Mouse (Mus musculus): ENCODE measurements at regions not wholly inside any gene's neighbourhood (a gene's known extent, or its start where the extent isn't known, plus 50 kb on each side); places are given as distances from the start of the nearest gene placed in this dataset.

DNA sequence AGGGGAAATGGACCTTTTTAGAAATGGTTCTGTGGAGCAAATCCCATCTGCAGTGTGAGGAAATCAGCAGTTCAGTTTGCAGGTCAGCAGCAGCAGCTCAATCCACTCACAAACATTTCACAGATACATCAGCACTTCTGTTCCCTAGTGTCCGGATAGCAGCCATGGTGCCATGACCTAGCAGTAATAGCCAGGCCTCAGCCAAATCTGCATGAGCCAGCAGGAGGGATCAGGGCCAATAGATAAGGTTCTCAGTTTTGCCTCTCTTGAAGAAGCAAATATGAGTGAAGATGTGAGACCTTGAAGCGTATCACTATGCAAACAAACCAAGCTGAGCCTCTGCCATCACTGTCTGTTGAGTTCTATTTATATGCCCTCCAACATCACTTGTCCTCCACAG, 380.7 kb upstream of the Chrm3 start:
- DNase-seq, result no peak

DNA sequence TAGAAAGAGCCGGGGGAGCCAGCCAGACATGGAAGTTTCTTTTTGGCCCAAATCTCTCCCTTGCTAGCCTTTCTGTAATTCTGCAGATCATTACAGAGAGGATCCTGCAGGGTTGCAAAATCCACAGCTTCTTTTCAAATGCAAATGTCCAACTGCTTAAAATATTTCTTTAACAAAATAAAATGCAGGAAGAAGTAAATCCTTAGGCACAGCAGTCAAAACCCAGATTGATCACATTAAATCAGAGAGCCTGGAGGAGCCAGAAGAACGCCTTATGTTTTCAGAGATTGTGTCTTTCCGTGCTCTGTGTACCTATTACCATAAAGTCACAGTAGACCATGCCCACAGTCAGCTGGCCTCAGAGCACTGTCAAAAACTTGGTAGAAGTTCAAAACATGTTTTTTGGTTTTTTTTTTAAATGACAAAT, 365.1 kb upstream of the Chrm3 start:
- no peak for DNase-seq

DNA sequence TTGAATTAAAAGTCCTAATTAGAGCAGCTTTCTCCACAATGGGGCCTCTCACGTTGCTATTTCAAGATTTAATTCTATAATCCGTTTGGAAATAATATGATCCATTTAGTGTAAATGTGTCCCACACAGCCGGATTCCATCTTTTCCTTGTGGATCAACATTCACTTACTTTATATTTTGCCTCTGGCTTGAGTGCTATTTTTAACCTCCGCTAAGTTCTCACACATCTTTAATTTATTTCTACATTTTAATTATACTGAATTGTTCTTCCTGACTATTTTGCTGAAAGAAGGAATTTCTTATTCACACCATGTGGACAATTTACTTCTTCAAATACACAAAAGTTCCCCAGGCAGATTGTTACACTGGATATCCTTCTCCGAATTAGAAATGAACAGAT, 364.7 kb upstream of the Chrm3 start:
- DNase-seq, result no peak

DNA sequence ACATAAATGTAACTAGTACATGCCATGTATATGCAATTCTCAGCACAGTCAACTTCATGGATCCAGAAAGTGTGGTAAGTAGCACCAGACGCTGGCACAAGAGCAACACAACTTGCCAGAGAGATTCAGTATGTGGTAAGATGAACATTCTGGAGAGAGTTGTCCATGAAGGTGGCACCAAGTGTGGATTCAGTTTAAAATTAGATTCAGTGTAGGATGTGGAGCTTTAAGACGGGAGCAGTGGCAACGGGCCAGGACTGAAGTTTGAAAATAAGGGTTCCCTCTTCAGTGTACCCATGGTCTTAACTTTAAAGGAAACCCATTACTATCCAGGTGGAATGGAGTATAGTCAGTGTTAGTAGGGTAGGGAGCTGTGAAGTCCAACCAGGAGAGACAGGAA, 360.0 kb upstream of the Chrm3 start:
- no peak for DNase-seq

DNA sequence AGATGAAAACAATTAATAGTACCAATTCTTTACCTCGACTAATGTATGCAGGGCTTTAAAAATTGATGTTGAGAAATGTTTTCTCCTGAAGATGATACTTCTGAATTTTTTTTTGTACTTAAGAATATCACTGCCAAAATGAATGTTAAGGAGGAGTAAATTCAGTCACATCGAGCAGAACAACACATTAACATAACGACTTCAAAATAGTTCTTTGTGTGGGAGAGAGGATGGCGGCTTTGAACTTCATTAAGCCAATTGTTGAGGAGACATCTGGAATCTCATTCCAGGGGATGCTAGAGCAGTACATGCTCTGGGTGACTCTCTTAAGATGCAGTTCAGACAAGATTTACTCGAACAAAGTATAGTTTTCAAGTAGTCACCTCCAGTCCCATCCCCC, 350.8 kb upstream of the Chrm3 start:
- DNase-seq, result no peak

DNA sequence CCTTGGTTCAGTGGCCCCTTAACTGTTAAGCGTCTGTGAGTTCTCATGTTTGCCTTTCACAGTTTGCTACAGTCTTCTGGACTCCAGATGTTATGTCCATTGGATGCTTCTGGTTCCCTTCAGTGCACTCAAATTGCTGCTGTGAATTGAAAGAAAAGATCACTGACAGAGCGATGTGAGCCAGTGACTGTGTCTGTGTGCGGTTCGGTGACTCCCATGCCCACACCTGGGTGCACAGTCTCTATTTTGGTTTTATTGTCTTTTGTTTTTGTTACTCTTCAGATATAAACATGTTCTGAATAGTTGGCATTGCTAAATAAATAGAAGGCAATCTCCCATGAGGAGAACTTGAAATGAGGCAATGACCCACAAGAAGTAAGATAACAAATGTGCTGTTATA, 350.3 kb upstream of the Chrm3 start:
- DNase-seq, result no peak

DNA sequence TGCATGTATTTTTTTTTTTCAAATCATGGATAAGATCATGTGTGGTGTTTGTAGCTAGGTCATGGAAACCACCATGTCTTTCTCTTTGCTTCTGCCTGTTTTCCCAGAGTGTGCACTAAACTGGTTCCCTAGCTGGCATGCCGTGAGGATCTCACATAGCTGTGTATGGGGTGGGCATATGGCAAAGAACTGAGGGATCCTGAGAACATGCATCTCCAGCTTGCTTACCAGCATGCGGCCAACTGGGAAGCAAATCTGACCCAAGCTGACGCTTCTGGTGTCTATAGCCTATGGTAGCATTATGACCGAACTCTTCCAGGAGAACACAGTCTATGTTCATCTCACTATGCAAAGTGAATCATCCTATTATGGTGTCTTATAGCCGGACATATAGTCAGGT, 336.5 kb upstream of the Chrm3 start:
- no peak for DNase-seq

DNA sequence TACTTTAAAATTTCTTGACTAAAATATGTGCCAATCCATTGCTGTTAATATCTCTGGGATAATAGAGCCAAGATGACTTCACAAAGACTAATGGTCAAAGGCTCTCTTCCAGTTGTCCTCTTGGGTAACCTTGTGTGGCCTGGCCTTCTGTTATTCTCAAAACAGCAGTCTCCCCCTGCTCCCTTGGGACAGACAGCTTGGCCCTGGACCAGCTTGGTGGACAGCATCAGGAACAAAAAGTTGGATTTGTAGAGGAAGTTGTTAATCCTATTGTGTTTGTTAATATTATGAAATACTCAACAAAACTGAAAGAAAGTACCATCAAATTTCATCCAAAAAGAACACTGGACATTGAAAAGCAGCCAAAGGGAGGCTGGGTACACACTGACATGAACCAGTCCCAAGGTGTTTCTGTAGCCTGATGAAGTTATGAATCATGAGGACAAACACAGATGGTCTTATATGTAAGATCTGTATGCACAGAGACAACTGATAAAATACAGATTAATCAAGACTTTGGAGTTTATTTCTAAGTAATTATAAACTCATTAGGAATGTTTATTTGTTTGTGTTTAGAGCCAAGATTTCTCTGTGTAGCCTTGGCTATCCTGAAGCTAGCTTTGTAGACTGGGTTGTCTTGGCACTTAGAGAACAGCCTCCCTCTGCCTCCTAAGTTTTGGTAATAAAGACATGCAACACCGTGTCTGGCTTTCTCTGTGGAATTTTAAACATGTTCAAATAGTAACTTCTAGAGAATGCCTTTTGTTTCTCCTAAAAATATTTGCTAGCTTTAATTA, 335.7 kb upstream of the Chrm3 start:
- DNase-seq, result peak; percentile 77

DNA sequence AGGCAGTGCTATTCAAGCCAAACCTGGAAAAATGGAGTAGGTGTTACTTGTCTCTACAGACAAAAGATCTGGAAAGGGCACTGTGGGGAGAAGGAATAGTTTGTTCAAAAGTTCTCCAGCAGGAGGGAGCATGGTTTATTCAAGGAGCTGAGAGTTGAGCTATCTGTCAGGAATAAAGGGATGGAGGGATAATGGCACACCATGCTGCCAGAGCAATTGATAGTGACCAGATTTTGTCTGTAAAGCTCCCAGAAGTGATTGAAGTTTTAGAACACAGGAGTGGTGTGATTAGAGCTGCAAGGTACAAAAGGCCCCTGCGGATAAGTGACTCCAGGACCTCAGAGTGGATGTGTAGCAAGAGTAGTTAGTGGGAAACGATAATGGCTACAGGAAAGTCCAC, 330.7 kb upstream of the Chrm3 start:
- no peak for DNase-seq

DNA sequence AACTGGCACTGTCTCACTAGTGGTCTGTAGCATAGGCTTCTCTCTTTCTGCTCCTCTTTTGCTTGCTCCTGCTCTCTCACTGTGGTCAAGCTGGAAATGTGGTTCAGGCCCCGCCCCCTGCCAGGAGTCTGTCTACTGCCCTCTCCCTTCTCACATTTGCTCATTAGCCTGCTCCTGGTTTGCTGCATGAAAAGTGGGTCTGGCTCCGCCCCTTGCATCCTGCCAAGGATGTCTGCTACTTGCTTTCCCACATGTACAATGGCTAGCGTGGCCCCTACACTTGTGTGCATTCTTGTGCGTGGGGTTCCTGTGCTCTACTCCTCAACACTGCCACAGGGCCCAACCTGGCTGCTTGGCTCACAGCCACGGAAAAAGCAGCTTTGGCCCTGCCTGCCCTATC, 326.7 kb upstream of the Chrm3 start:
- DNase-seq, result no peak

DNA sequence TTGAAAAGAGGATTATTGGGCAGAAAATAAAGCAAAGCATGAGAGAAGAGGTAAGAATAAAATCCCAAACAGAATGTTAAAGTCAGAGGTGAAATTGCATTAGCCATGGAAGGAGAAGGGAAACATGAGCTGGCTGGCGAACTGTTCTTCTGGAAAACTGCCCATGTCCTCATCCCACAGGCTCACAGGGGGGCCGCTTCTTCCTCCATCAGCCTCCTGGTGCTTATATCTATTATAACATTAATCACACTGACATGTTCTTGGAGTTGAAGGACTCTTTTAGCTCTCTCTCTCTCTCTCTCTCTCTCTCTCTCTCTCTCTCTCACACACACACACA, 293.4 kb upstream of the Chrm3 start:
- DNase-seq, result peak; percentile 7

DNA sequence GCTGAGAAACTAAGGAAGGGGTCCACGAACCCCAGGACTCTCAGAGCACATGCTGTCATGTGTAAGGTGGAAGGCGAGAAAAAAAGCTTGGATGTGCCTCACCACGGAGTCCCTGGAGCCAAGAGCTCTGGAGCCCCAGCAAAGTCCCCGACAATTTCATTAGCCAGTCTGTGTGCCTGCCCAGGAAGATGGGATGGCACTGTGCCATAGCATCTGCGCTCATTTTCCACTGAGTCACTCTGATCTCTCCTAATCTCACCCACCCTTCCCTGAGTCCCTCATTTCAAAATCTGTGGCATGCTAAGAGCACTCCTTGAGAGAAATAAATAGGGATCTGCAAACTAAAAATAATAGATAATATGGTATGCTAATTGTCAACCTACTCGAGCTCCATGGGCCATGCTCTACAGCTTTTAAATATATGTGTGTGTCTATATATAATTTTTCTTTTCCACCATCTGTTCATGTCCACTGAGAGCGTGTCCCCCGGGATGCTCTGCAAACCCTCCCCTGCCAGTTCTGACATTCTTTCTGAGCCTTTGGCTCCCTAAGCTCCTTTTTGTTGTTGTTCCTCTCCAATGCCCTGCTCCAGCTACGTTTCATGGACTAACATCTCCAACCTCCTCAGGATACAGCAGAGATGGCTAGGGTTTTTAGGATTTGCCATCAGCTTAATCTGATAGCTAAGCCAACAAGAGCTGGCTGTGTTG, 292.9 kb upstream of the Chrm3 start:
- DNase-seq, result peak; percentile 25

DNA sequence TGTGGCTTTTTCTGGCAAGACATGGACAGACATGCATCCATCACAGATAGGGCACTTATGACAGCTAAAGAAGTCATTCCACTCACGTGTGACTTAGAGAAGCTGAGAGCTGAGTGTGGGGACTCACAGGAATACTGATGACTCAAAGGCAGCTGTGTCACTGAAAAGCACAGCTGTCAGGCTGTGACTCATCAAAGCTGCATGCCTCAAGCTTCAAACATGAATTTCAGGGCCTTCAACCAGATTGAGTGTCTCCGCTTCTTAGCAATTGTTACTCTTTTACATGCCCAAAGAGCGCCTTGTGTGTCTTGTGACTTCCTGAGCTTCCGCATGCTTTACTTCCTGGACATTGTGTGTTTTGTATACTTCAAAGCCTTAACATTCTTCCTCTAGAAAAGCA, 276.2 kb upstream of the Chrm3 start:
- DNase-seq, result no peak

DNA sequence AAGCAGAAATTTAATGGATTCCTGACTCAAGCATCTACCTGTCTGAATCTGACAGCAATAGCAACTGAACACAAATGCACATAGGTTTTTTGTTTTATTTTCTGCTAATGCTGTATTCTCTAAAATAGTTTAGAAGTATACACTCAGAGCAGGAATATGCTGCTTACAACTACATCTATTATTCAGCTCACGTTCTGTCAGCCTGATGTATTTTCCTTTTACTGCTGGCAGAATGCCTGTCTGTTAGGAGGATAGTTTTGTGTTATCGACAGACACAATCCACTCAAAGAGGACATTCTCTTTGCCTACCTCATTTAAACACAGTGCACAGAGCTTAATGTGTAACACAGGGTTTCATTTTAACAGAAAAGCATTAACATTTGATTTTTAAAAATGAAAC, 269.8 kb upstream of the Chrm3 start:
- DNase-seq, result no peak

DNA sequence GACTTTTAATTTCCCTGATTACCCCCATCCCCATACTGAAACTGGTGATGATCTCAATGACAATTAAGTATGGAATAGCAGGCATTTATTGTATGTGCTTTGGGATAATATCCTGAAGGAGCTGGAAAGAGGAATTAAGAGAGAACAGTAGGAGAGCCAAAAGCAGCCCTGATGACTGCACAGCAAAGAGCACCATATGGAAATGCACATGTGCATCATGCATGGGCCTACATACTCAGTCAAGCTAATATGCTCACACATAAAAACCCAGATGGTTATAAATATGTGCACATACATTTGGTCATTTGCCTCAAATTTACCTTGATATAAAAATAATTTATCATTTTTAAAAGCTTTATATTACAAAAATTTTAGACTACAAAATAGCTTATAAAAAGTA, 259.0 kb upstream of the Chrm3 start:
- DNase-seq, result no peak

DNA sequence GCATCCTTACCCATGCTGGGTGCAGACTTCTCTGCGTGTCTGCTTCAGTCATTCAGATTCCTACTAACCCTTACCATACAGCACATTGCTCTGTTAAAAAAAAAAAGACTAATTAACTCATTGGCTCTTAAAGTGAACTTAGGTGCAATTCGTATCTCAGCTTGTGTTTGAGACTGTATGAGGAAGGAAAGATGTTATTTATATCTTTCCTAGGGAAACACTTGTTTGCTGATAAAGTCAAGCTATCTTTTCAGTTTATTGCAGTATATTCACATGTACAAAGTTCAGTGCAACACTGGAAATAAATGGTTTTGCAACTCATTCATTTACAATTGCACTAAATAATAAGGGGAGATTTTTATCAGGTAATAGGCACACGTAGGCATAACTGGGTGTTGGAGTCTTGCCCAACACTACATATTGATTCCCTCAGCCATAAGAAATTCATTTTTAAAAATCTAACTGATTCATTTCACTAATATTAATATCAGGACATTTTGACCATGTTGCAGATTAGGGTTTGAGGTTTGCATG, 257.8 kb upstream of the Chrm3 start:
- DNase-seq, result no peak

DNA sequence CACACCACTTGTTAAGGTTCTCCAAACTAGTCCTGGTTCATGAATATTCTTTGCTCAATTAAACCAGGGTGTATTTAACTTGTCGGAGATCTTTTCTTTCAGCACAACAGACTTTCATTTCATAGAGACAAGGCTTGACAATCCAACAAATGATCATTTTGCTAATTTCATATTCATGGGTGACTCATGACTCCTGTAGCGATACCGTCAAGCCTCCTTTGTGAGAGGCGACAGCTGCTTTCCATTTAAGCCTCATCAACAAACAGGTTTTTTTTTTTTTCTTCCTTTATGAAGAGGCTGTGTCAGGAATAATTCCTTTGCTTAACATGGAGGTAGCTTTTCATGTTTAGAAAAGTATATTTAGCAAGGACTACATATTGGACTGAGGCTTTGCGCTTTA, 214.3 kb upstream of the Chrm3 start:
- DNase-seq, result no peak

DNA sequence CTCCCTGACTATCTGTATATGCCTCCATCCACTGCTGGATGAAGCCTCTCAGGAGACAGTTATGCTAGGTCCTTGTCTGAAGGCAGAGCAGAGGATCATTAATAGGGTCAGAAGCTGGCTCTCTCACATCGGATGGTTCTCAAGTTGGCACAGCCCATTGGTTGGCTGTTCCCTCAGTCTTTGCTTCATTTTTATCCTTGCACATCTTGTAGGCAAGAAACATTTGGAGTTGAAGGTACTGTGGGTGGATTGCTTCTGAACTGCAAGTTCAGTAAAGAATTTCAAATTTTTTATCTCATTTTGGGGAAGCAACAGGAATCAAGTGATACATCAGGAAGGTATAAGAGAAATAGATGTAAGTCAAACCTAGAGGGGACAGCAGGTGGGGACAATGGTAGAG, 206.2 kb upstream of the Chrm3 start:
- DNase-seq, result no peak

DNA sequence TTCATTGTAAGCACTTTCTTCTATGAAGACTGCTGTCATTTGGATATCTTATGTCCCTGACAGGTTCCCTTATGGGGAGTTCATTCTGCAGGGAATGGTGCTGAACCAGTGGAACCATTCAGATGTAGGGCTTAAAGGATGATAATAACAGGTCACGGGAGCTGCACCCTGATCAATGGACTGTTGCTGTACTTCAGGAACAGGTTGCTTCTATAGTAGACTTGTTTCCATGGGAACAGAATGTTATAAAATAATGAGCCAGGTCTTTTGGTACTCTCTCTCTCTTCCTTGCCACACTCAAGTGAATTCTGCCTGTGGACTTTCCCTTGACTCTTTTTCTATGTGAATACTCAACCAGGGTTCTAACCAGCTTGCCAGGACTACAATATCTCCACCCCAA, 196.9 kb upstream of the Chrm3 start:
- DNase-seq, result no peak

DNA sequence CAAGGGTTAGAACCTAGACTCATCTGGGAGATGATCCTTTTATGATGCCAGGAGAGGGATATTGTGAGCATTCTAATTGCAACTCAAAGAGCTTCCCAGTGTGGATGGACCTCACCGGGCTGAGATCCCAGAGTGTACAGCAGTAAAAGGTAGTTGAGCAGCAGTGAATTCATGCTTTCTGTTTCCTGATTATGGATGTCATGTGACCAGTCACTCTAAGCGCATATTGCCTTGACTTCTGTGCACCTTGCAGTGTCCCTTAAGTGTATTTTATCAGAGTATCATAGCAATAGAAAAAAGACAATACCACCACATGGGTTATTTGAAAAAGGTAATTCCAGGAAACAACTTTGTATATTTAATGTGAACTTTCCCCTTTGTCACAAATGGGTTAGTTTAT, 193.9 kb upstream of the Chrm3 start:
- no peak for DNase-seq

DNA sequence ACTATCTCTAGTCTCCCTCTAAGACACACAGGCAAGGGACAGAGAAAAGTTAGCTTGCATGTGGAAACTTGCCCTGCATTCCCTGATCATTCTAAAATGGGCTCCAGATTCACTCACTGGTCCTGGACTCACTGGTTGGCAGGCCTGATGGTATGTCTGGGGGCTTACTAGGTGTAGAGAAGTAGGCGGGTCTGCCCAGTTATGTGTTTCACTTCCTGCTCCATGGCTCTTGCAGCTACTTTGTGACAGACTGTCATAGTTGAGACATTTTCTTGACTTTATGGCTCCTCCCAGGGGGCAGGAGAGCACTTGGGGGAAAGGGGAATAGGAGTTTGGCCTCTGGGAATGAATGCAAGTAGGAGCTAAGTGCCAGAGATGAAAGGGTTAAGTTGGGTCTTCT, 182.1 kb upstream of the Chrm3 start:
- DNase-seq, result no peak

DNA sequence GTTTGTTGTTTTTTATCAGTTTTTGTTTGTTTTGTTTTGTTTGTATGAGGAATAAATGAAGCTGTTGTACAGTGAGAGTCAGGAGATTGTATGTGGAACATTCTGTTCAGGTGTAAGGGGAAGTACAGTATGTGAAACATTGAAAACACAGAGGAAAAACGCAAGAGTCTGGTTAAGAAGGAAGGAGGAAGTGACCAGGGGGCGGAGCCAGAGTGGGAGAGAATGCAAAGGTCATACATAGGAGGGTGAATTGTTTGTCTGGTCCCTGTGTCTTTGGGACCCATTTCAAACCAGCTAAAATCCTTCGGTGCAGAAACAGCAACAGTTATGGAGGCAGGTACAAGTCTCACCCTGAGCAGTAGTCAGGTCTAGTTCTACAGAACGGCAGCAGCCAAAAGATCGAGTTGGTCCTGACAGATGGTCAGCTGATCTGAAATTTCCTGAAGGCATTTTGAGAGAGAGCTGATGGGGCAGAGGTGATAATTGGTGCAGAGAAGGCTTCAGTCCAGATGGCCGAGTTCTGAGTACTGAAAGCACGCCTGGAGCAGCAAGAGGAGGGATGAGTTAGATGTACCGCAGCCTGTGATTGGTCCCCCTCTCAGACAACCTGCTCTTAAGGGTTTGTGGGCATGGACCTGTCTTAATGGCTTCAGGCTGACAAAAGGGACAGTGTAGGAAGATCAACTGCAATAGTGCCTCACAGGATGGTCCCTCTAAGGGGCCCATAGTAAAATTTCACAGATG, 179.7 kb upstream of the Chrm3 start:
- no peak for DNase-seq

DNA sequence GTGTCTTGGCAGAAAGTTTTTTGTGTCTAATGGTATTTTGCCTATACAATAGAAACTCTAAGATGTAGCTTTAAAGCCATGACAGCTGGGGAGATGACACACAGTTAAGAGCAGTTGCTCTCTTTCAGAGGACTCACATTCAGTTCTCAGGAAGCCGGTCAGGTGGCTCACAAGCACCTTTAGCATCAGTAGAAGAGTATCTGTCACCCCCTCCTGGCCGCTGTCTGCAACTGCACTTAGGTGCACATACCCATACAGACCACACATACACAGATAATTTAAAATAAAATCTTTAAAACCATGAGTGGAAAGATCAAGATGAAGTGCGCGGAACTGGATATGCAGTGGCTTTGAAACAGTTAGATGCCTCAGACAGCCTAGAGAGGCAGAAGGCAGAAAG, 178.3 kb upstream of the Chrm3 start:
- no peak for DNase-seq

All from gastrocnemius, postnatal 10 days (tissue).